ENCODE assay signal across 11 mouse cellular contexts in genomic region chr8:123036956-123037355, GRCm38 (mm10). TPM values are rescaled to one million over a fixed set of nuclear protein-coding genes. Genes with fewer than 3 reads are reported as not detected.
A peak's percentile ranks its signal among the peaks of the same experiment; 100 is the strongest.
DNase-seq lines count a peak whose midpoint lies in the region; TF ChIP-seq lines count a peak whose summit lies in the region.
"Had no signal": no experiment of that assay in that cellular context is flagged by ENCODE, and none has a peak within 500 bp of the region (broad histone marks: within the 10 kb centered on the region; RNA-seq: fewer than 3 reads in every experiment).

No protein-coding gene starts in this region.

- no peak overlapping the region for H3ac ChIP-seq in myocyte (ENCODE audit: control insufficient read depth, insufficient read length)

- H3K4me2 ChIP-seq in myocyte (ENCODE audit: low read depth): peak overlapping the region; percentile 32
- H3K4me2 ChIP-seq: forebrain, embryonic 15.5 days had no signal

- no peaks in the 10 kb centered on the region for H3K9me3 ChIP-seq in ES-E14 (ENCODE audit: control insufficient read depth, insufficient read depth, low read depth, low read length)
- no peaks in the 10 kb centered on the region for H3K9me3 ChIP-seq in embryonic facial prominence, embryonic 10.5 days
- H3K9me3 ChIP-seq: forebrain, embryonic 15.5 days had no signal

- 32% methylated on average over 3 of the region's 3 CpGs for WGBS in kidney, adult 2 months
- 81% methylated on average over 3 of the region's 3 CpGs for WGBS in embryonic facial prominence, embryonic 10.5 days

- no peak overlapping the region for H3K4me3 ChIP-seq in gastrocnemius, adult 2 months
- H3K4me3 ChIP-seq in ES-E14 (ENCODE audit: insufficient read depth in 1 of 2, low read depth in 1 of 2, low read length in 2 of 2, poor library complexity in 1 of 2, severe bottlenecking in 1 of 2): peak overlapping the region in 1 of 2 experiments; percentile 52; a peak in 2 of 4 replicates
- H3K4me3 ChIP-seq in myocyte: no peak overlapping the region
- H3K4me3 ChIP-seq in kidney, adult 2 months (ENCODE audit: insufficient read depth, low read depth, low read length): no peak overlapping the region
- no peak overlapping the region for H3K4me3 ChIP-seq in embryonic facial prominence, embryonic 10.5 days
- H3K4me3 ChIP-seq: forebrain, embryonic 15.5 days had no signal

- no peak for TF ChIP-seq POLR2A in myocyte (IDR thresholded peaks at IDR 0.05; ENCODE audit: insufficient read length, low read depth)
- TF ChIP-seq POLR2A in kidney, adult 2 months (IDR thresholded peaks at IDR 0.05; ENCODE audit: low read depth, low read length): no peak

- no peak for TF ChIP-seq CTCF in gastrocnemius, adult 2 months (IDR thresholded peaks at IDR 0.05)
- TF ChIP-seq CTCF in kidney, adult 2 months (conservative IDR thresholded peaks at IDR 0.05; ENCODE audit: insufficient read depth, insufficient read length, low read depth, low read length): no peak

- in situ Hi-C loops in ES-E14 (cut with MboI; ENCODE audit: low sequenced_read_pairs in 2 of 2, unreplicated experiment in 2 of 2): no loop called here

- H3K79me2 ChIP-seq in myocyte (ENCODE audit: control insufficient read depth, insufficient read depth): peaks cover 91% of the 10 kb centered on the region

- intact Hi-C loops in gastrocnemius, adult 2 months (cut with DNase I): loop anchor here (5.0 kb wide), 1 partner anchor 50 kb away; no protein-coding TSS in a partner anchor

- H3K4me1 ChIP-seq in ES-E14 (ENCODE audit: control insufficient read depth in 2 of 2, insufficient read depth in 2 of 2, low read length in 2 of 2, poor library complexity in 1 of 2): peaks cover 12 to 16% of the 10 kb centered on the region in 2 experiments; a peak in 3 of 4 replicates
- H3K4me1 ChIP-seq in kidney, adult 2 months (ENCODE audit: control insufficient read depth, insufficient read depth, low read length): peaks cover 30% of the 10 kb centered on the region
- peaks cover 41% of the 10 kb centered on the region for H3K4me1 ChIP-seq in embryonic facial prominence, embryonic 10.5 days

- no peaks in the 10 kb centered on the region for H3K27me3 ChIP-seq in myocyte (ENCODE audit: control insufficient read depth, insufficient read depth, insufficient read length)
- no peaks in the 10 kb centered on the region for H3K27me3 ChIP-seq in kidney, adult 2 months (replicated peaks; ENCODE audit: control insufficient read depth, insufficient read depth, low read length)
- no peaks in the 10 kb centered on the region for H3K27me3 ChIP-seq in embryonic facial prominence, embryonic 10.5 days (replicated peaks; ENCODE audit: low read depth, poor library complexity, severe bottlenecking)
- H3K27me3 ChIP-seq: forebrain, embryonic 15.5 days had no signal

- DNase-seq in gastrocnemius, adult 2 months: peak; percentile 45
- no peak for DNase-seq in gastrocnemius, postnatal 4 days (ENCODE audit: low spot score in 2 of 2)
- DNase-seq in ES-E14 (ENCODE audit: low read depth, low spot score): peak; percentile 56
- DNase-seq in heart, postnatal 4 days: peak; percentile 17
- no peak for DNase-seq in kidney, adult 2 months
- no peak for DNase-seq in ovary, postnatal 14 days (ENCODE audit: low spot score)
- no peak for DNase-seq in embryonic facial prominence, embryonic 10.5 days (ENCODE audit: low spot score)
- DNase-seq: cerebellum, adult 8-10 months had no signal

- no peaks in the 10 kb centered on the region for H3K36me3 ChIP-seq in ES-E14 (ENCODE audit: control insufficient read depth, insufficient read depth, low read length, poor library complexity, severe bottlenecking)
- no peaks in the 10 kb centered on the region for H3K36me3 ChIP-seq in myocyte (ENCODE audit: control insufficient read depth, insufficient read depth)
- H3K36me3 ChIP-seq in kidney, adult 2 months (ENCODE audit: control insufficient read depth, insufficient read depth, low read length): no peaks in the 10 kb centered on the region
- H3K36me3 ChIP-seq in embryonic facial prominence, embryonic 10.5 days (replicated peaks): no peaks in the 10 kb centered on the region
- H3K36me3 ChIP-seq: forebrain, embryonic 15.5 days had no signal

- peak overlapping the region; percentile 59 for H3K27ac ChIP-seq in gastrocnemius, adult 2 months
- H3K27ac ChIP-seq in ES-E14 (ENCODE audit: insufficient read depth, low read depth, low read length, poor library complexity, severe bottlenecking): no peak overlapping the region; the same call in 1 of the 2 replicates
- no peak overlapping the region for H3K27ac ChIP-seq in kidney, adult 2 months (ENCODE audit: insufficient read depth, low read depth, low read length)
- H3K27ac ChIP-seq in embryonic facial prominence, embryonic 10.5 days (replicated peaks): no peak overlapping the region
- H3K27ac ChIP-seq: forebrain, embryonic 15.5 days; kidney, postnatal 0 days had no signal

- H3K9ac ChIP-seq in ES-E14 (ENCODE audit: insufficient read depth, low read depth, low read length, poor library complexity, severe bottlenecking): peak overlapping the region; percentile 20; the same call in 1 of the 2 replicates
- H3K9ac ChIP-seq: forebrain, embryonic 15.5 days had no signal

TF ChIP-seq in ES-E14, 5 proteins besides CTCF, POLR2A, EP300 and RAD21:
- TF ChIP-seq MAFK (IDR thresholded peaks at IDR 0.05; ENCODE audit: insufficient read depth, low read depth, low read length): no peak
- no peak for TF ChIP-seq ZC3H11A (IDR thresholded peaks at IDR 0.05; ENCODE audit: borderline replicate concordance, low read depth, low read length)
- TF ChIP-seq HCFC1 (IDR thresholded peaks at IDR 0.05; ENCODE audit: borderline replicate concordance, insufficient read depth, low read length): no peak
- no peak for TF ChIP-seq ZNF384 (IDR thresholded peaks at IDR 0.05; ENCODE audit: low read depth, low read length)
- no peak for TF ChIP-seq CHD2 (IDR thresholded peaks at IDR 0.05; ENCODE audit: low read depth, low read length)

TF ChIP-seq in myocyte, 11 proteins besides CTCF, POLR2A, EP300 and RAD21:
- TF ChIP-seq TCF3 (IDR thresholded peaks at IDR 0.05; ENCODE audit: insufficient read length, low read depth): no peak
- no peak for TF ChIP-seq MYOG (IDR thresholded peaks at IDR 0.05; ENCODE audit: control insufficient read depth in 1 of 3, insufficient read depth in 1 of 3, insufficient read length in 2 of 3, low read depth in 2 of 3)
- TF ChIP-seq SRF (IDR thresholded peaks at IDR 0.05; ENCODE audit: control insufficient read depth, insufficient read length, low read depth): no peak
- no peak for TF ChIP-seq MAX (IDR thresholded peaks at IDR 0.05; ENCODE audit: low read depth)
- TF ChIP-seq REST (IDR thresholded peaks at IDR 0.05; ENCODE audit: insufficient read depth, insufficient read length): no peak
- TF ChIP-seq POLR2AphosphoS2 (IDR thresholded peaks at IDR 0.05; ENCODE audit: insufficient read length, low read depth): no peak
- TF ChIP-seq CEBPB (IDR thresholded peaks at IDR 0.05; ENCODE audit: insufficient read depth, poor library complexity, severe bottlenecking): no peak
- no peak for TF ChIP-seq USF1 (IDR thresholded peaks at IDR 0.05; ENCODE audit: low read depth)
- TF ChIP-seq E2F4 (IDR thresholded peaks at IDR 0.05; ENCODE audit: insufficient read depth): no peak
- no peak for TF ChIP-seq TCF12 (IDR thresholded peaks at IDR 0.05; ENCODE audit: insufficient read depth, poor library complexity, severe bottlenecking)
- no peak for TF ChIP-seq MYOD1 (IDR thresholded peaks at IDR 0.05; ENCODE audit: control insufficient read depth in 1 of 3, insufficient read length in 2 of 3, low read depth in 2 of 3)

RNA-seq across cellular contexts. Expression of gene Ankrd11, which starts 5.1 kb away (rescaled TPM):
- 10 to 100 TPM; 60.3 to 62.1 TPM for total RNA-seq in gastrocnemius, adult 2 months (2021)
- total RNA-seq in gastrocnemius, postnatal 4 days (2021): 10 to 100 TPM; 81.1 to 92.9 TPM
- total RNA-seq in ES-E14 (2012; rRNA removed): 155 and 194 TPM in 2 replicates
- 10 to 100 TPM; 85.2 to 86.3 TPM for total RNA-seq in heart, postnatal 4 days (2021)
- polyA plus RNA-seq in myocyte (2012; fragmentation: generic; extraction: Trizol): 56.4 TPM
- polyA plus RNA-seq in kidney, adult 2 months (2012; rRNA removed): 32.7 and 36.1 TPM in 2 replicates
- polyA plus RNA-seq in embryonic facial prominence, embryonic 10.5 days (2016; fragmentation: Nextera tagmentation; extraction: Ambion mirVana): 41.2 and 49.2 TPM in 2 replicates

RNA-seq across cellular contexts. Expression of gene Spg7, which starts 25.8 kb away (rescaled TPM):
- total RNA-seq in gastrocnemius, adult 2 months (2021): 10 to 100 TPM; 67.4 to 74.9 TPM
- total RNA-seq in gastrocnemius, postnatal 4 days (2021): 10 to 100 TPM; 61.0 to 63.2 TPM
- total RNA-seq in ES-E14 (2012; rRNA removed): 106 and 160 TPM in 2 replicates
- total RNA-seq in heart, postnatal 4 days (2021): 10 to 100 TPM; 68.5 to 76.5 TPM
- 83.4 TPM for polyA plus RNA-seq in myocyte (2012; fragmentation: generic; extraction: Trizol)
- polyA plus RNA-seq in kidney, adult 2 months (2012; rRNA removed): 137 and 150 TPM in 2 replicates
- 51.3 and 54.5 TPM in 2 replicates for polyA plus RNA-seq in embryonic facial prominence, embryonic 10.5 days (2016; fragmentation: Nextera tagmentation; extraction: Ambion mirVana)

Comparison
In these comparisons a context has a peak if more than half of its experiments do, and no peak if none do; other contexts are left out.
1. DNase-seq: peak in gastrocnemius, adult 2 months (single experiment), ES-E14 (single experiment) and heart, postnatal 4 days (single experiment); none in gastrocnemius, postnatal 4 days (0 of 2), kidney, adult 2 months (single experiment), ovary, postnatal 14 days (single experiment) and embryonic facial prominence, embryonic 10.5 days (single experiment).